Mouse (Mus musculus): Measurements from ENCODE around the gene Tnk2.

DNA sequence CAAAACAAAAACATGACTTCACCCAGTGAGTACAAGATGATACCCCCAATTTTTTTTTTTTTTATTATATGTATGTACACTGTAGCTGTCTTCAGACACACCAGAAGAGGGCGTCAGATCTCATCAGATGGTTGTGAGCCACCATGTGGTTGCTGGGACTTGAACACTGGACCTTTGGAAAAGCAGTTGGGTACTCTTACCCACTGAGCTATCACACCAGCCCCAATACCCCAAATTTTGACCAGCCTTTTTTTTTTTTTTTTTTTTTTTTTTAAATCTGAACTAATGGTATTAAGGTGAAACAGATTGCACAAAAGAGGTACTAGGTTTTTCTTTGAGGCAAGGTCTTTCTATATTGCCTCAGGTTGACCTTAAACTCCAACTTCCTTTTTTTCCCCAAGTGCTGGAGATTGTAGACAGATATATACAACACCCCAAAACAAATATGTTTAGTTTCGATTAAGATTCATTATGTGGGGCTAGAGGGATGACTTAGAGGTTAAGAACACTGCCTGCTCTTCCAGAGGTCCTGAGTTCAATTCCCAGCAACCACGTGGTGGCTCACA is 30.3 kb upstream of the Tnk2 start:
- no peak for TF ChIP-seq EP300 (optimal IDR thresholded peaks at IDR 0.05)
- peak; percentile 10; the same call in 1 of the 2 replicates for TF ChIP-seq CTCF (IDR thresholded peaks at IDR 0.05; ENCODE audit: low read depth)

All from stomach, postnatal 0 days (tissue).